Mouse (Mus musculus): Measurements from ENCODE around the gene Stx12.

- no peak for TF ChIP-seq POLR2A (IDR thresholded peaks at IDR 0.05; ENCODE audit: control insufficient read depth, low read depth, low read length)
- no peak for TF ChIP-seq CTCF (IDR thresholded peaks at IDR 0.05; ENCODE audit: control insufficient read depth, insufficient read depth, insufficient replicate concordance, low read depth, low read length)
These were observed 37.2 kb upstream of the Stx12 start for GRCm38 (mm10) chr4:132921488-132921887.

Data from testis, adult 2 months (tissue).